Mouse (Mus musculus) B cell, adult 2 months (primary cell): ENCODE measurements around the gene Etv5.
A peak's percentile ranks its signal among the peaks of the same experiment; 100 is the strongest.

Source experiments
- DNase-seq, 2 experiments: peaks; one replicate each; pipeline ENCODE4 v3.0.0; 2022

Etv5 gene

GRCm38 (mm10) chr16:22428853-22429341, 10.6 kb downstream of the Etv5 start:
- peak in 1 of 2 experiments; percentile 24 for DNase-seq

- DNase-seq, result no peak
Observed at GRCm38 (mm10) chr16:22426866-22427265, 12.7 kb downstream of the Etv5 start.

- DNase-seq, result no peak
Observed at GRCm38 (mm10) chr16:22422256-22422655, 17.3 kb downstream of the Etv5 start.

DNA sequence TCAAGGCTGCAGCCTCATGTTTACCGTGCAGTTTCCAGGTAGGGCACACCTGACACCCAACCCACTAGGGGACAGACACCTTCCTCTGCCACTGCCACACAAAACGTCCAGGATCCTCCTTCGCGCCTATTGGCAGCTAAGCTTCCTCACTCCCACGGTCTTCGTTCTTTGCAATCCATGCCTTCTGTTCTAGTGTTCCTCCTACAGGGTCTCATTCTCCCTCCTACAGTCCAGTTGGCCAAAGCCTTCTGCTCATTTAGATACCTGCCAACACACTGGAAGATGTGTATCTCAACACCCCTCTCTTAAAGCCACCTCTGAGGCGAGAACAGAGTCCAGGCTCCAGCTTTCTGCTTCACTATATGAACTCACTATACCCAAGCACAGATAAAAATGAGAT, 21.6 kb downstream of the Etv5 start:
- no peak for DNase-seq

DNA sequence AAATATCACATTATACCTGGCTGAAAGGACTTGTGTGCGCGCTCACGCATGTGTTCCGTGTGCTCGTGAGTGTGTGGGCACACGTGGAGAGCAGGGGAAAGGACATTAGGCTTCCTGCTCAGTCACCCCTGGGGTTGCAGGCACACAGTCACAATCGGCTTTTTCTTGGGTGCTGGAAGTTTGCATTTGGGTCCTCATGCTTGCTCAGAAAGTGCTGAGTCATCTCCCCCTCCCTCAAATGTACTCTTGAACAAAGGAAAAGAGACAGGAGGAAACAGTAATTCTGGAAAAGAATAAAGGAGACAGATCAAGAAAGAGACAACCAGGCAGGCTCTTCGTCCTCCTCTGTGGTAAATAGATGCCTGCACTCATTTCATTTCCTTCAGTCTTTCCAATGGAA, 22.5 kb downstream of the Etv5 start:
- DNase-seq, result no peak

DNA sequence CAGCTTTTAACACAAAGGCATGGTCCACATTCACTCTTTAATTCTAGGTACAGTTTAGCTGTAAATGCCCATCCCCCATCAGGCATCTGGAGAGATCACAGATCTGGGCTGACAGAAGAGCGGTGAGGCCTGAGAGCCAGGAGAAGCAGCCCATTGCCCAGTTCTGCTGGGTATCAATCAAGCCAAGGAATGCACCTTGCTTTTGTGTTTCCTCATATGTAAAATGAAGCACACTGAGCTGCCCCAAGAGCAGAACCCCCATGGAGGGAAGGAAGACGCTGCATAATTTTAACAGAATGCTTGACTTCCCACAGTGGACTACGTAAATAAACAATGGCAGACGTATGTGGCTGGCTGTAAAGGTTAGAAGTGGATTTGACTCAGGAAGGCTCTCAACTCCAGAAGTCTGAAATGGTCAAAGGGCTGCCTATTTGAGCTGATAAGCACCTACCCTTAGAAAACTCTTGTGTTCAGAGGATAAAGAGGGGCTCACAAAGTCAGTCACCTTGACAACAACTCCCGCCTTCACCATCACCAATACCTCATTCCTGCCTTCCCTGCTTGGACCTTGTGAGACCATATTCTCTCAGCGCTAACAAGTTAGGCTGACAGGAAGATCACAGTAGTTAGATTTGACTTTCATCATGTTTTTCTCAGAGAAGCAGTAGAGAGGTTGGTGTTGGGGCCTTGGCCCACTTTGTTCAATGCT, 23.2 kb downstream of the Etv5 start:
- no peak for DNase-seq

DNA sequence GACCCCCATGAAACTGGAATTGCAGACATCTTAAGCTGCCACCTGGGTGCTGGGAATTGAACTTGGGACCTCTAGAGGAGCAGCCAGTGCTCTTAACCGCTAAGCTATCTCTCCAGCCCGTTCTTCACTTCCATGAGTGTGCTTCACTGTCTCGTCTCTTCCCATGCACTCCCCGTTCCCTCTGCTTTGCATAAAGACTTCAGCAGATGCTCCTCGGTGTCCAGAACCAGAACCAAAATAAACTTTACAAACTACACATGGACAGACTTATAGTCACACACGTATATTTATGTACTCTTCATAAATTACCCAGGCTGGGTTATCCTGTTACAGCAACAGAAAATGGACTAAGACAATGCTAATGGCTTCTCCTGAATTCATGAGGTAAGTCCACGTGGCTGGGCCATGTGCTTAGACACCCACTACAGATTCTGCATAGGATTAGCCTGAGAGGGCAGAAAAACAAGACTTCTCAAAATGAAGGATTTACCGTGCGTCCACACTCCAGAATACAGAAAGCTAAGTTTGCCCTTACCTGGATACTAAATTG, 25.2 kb downstream of the Etv5 start:
- DNase-seq, result no peak

- DNase-seq, result no peak
Observed at GRCm38 (mm10) chr16:22412459-22413229, 26.9 kb downstream of the Etv5 start.

DNA sequence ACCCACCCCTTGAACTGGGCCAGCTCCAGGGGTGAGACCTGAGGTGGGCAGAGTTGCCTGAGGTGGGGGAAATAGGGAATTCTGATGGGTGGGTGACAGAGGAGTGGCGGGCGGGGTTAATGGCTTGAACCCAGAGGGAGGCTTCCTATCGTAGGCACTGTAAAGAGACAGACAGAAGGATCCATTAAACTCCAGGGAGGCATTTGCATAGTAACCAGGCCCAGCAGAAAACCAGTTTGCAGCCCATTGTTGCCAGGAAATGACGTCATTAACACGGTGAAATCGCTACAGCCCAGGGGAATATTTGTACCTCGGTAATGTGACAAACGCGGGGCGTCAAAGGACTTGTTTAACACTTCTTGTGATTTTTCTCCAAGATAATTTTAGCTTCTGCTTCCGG, 27.8 kb downstream of the Etv5 start:
- peak; percentile 14 to 25 for DNase-seq

- no peak for DNase-seq
Observed at GRCm38 (mm10) chr16:22410000-22410399, 29.5 kb downstream of the Etv5 start.

- DNase-seq, result no peak
Observed at GRCm38 (mm10) chr16:22408642-22409360, 30.7 kb downstream of the Etv5 start.

DNA sequence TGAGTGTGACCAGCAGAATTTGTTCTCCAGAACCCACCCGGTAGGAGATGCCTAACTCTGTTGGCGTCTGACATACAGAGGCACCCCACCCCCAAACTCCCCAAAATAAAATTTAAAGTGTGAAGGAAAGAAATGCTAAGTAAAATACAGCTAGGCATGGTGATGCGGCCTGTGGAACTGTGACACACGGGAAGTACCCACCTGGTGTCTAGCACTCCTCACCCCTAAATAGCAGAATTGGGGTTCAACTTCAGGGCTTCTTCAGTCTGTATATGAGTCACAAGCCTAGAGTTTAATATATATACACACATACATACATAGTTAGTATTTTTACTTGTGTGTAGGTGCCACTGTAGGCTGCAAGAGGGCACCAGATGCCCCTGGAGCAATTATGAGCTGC, 32.8 kb downstream of the Etv5 start:
- DNase-seq, result no peak

GRCm38 (mm10) chr16:22406050-22406449, 33.5 kb downstream of the Etv5 start:
- DNase-seq, result no peak

DNA sequence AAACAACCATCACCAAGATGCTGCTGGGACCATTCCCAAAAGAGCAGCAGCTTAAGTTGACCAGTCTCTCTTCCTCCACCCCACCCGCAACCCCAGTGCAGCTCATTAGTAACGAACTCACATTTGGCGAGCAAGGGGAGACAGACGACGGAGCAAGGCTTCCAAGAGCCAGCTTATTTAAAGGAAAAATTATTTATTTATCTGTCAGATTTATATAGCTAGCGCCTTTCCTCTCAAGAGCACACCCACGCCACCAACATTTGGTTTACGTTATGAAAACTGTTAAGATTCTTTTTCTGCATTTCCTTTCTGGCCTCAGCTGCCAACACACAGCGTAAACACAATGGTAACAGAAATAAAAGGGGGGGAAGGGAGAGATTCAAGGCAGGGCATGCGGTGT, 34.0 kb downstream of the Etv5 start:
- DNase-seq, result no peak

DNA sequence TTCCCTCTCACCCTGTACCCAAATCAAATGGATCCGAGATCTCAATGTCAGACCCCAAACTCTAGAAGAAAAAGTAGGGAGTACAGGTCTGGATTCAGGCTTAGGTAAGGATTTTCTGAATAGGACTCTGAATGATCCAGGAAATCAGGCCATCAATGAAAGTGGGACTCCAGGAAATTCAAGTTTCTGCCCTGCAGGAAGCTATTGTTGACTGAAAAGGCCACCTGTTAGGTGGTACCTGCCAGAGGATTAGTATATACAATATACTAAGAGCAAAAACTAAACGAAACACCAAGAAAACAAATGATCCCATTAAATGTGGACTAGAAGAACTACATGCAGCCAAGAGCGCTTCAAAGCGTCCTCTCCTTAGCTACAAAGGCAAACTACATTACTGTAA, 35.8 kb downstream of the Etv5 start:
- no peak for DNase-seq

DNA sequence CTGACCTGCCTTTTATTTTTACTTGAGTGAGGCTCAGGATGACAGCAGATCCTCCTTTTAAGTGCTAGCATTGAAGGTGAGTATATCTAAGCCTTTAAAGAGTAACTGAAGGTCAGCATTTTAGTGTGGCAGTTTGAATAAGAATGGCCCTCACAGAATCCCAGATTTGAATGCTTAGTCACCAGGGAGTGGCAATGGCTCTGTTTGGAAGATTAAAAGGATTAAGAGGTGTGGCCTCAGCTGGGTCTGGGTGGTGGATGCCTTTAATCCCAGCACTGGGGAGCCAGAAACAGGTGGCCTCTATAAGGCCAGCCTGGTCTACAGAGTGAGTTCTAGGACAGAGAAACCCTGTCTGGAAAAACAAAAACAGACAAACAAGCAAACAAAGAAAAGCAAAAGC, 36.9 kb downstream of the Etv5 start:
- DNase-seq, result no peak

GRCm38 (mm10) chr16:22400226-22400625, 39.3 kb downstream of the Etv5 start:
- no peak for DNase-seq

GRCm38 (mm10) chr16:22398784-22399453, 40.6 kb downstream of the Etv5 start:
- DNase-seq, result peak; percentile 47 to 48

DNA sequence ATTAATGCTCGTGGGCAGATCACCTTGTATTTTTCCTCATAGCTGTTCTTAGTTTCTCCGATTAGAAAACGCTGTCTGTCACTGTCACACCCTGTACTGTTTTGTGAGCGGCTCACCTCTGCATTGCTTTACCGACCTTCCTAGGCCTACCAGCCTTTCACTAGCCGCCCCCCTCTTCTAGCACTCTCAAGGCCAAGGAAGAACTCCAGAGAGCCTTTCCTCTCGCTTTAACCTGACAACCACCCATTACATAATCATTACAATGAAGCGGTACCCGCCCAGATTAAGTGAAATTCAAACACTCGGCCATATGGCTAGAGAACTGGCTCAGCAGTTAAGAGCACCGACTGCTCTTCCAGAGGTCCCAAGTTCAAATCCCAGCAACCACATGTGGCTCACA, 41.2 kb downstream of the Etv5 start:
- DNase-seq, result no peak

- no peak for DNase-seq
Observed at GRCm38 (mm10) chr16:22396420-22396819, 43.1 kb downstream of the Etv5 start.

DNA sequence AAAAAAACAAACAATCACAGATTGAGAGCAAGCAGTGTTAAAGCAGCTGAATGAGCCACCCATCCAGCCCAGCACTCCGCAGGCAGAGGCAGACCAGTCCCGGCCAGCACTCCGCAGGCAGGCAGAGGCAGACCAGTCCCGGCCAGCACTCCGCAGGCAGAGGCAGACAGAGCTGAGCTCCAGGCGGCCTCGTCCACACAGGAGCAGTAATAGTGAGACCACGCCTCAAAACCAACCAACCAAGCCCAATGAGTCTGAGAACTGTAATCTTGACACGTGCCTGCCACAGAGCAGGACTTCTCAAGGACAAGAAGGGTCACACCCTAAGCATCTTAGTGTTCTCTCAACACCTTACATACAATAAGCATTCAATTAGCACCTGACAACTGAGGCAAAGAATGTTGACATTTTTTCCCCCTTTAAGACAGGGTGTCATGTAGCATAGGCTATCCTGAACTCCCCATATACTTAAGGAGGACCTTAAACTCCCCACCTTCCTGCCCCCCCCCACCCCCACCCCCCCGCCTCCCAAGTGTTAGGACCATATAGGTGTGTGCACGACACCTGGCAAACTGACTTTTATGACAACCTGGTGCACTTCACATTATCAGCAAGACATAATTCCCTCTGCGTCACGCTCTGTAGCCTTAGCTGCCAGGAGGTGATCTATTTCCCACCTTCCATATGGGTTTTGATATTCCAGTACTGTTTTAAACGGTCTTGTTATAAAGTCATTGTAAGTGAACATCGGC, 44.2 kb downstream of the Etv5 start:
- DNase-seq, result no peak

- DNase-seq, result no peak
Observed at GRCm38 (mm10) chr16:22390348-22390897, 49.1 kb downstream of the Etv5 start.
